Mouse (Mus musculus): ENCODE data around the gene Gm5737. TPM values are rescaled to one million over a fixed set of nuclear protein-coding genes. Genes with fewer than 3 reads are reported as not detected.

The Gm5737 gene
- polyA plus RNA-seq, 1 experiment from 2014 or later = not detected

GRCm38 (mm10) chr7:120838436-120839160 lies 26.4 kb downstream of the Gm5737 start:
- H3K27ac ChIP-seq (ENCODE audit: low read length) = no peak overlapping the region
- no peaks in the 10 kb centered on the region for H3K36me3 ChIP-seq (ENCODE audit: insufficient read depth, low read length)
- H3K4me1 ChIP-seq (ENCODE audit: insufficient read depth, low read depth, low read length) = no peaks in the 10 kb centered on the region
- TF ChIP-seq CTCF (IDR thresholded peaks at IDR 0.05) (no peak), EP300 (IDR thresholded peaks at IDR 0.05) (no peak)
- H3K4me3 ChIP-seq (ENCODE audit: low read depth, low read length) = no peak overlapping the region
- H3K4me2 ChIP-seq (replicated peaks; ENCODE audit: low read depth, low read length) = no peak overlapping the region
- ATAC-seq (no peak), DNase-seq (ENCODE audit: low spot score) (no peak)
- no peaks in the 10 kb centered on the region for H3K9me3 ChIP-seq (ENCODE audit: low read length)
- H3K9ac ChIP-seq (replicated peaks; ENCODE audit: low read depth) = no peak overlapping the region
- no peaks in the 10 kb centered on the region for H3K27me3 ChIP-seq (replicated peaks; ENCODE audit: insufficient read depth, low read length)
- WGBS = 63% methylated on average over 5 of the region's 5 CpGs

GRCm38 (mm10) chr7:120839786-120840185 lies 27.6 kb downstream of the Gm5737 start:
- Histone ChIP-seq H3K9ac (replicated peaks; ENCODE audit: low read depth) (no peak overlapping the region), H3K4me1 (ENCODE audit: insufficient read depth, low read depth, low read length) (peaks cover 6% of the 10 kb centered on the region; the same call in 1 of the 2 replicates), H3K36me3 (ENCODE audit: insufficient read depth, low read length) (no peaks in the 10 kb centered on the region), H3K27me3 (replicated peaks; ENCODE audit: insufficient read depth, low read length) (no peaks in the 10 kb centered on the region), H3K4me3 (ENCODE audit: low read depth, low read length) (no peak overlapping the region), H3K4me2 (replicated peaks; ENCODE audit: low read depth, low read length) (no peak overlapping the region), H3K27ac (ENCODE audit: low read length) (no peak overlapping the region), H3K9me3 (ENCODE audit: low read length) (no peaks in the 10 kb centered on the region)
- 78% methylated on average over 2 of the region's 2 CpGs for whole genome bisulfite sequencing
- TF ChIP-seq EP300 (IDR thresholded peaks at IDR 0.05) (no peak), CTCF (IDR thresholded peaks at IDR 0.05) (no peak)
- no peak for DNase-seq (ENCODE audit: low spot score)
- no peak for ATAC-seq

GRCm38 (mm10) chr7:120842345-120843036 lies 30.3 kb downstream of the Gm5737 start, which contains the start of gene Eef2k:
Eef2k (plus strand) TSS chr7:120842831.
- Histone ChIP-seq H3K4me3 (ENCODE audit: low read depth, low read length) (peak within 1 kb of the TSS; percentile 65), H3K9ac (replicated peaks; ENCODE audit: low read depth) (peak within 1 kb of the TSS; percentile 65), H3K27me3 (replicated peaks; ENCODE audit: insufficient read depth, low read length) (no peaks in the 10 kb centered on the region), H3K36me3 (ENCODE audit: insufficient read depth, low read length) (no peaks in the 10 kb centered on the region), H3K4me2 (replicated peaks; ENCODE audit: low read depth, low read length) (peak within 1 kb of the TSS; percentile 97), H3K27ac (ENCODE audit: low read length) (peak within 1 kb of the TSS; percentile 90), H3K9me3 (ENCODE audit: low read length) (no peaks in the 10 kb centered on the region), H3K4me1 (ENCODE audit: insufficient read depth, low read depth, low read length) (peaks cover 13% of the 10 kb centered on the region; the same call in 1 of the 2 replicates)
- DNase-seq (ENCODE audit: low spot score) (peak; percentile 91), ATAC-seq (peak; percentile 95)
- WGBS = 3% methylated on average over 33 of the region's 35 CpGs
- peak; percentile 50 for TF ChIP-seq CTCF (IDR thresholded peaks at IDR 0.05)
- TF ChIP-seq EP300 (IDR thresholded peaks at IDR 0.05) = no peak

- WGBS = 0% methylated on average over 40 of the region's 40 CpGs
- Histone ChIP-seq H3K4me2 (replicated peaks; ENCODE audit: low read depth, low read length) (peak overlapping the region; percentile 97), H3K36me3 (ENCODE audit: insufficient read depth, low read length) (no peaks in the 10 kb centered on the region), H3K27ac (ENCODE audit: low read length) (peak overlapping the region; percentile 90), H3K9me3 (ENCODE audit: low read length) (no peaks in the 10 kb centered on the region), H3K4me1 (ENCODE audit: insufficient read depth, low read depth, low read length) (peaks cover 13% of the 10 kb centered on the region; the same call in 1 of the 2 replicates), H3K9ac (replicated peaks; ENCODE audit: low read depth) (peak overlapping the region; percentile 65), H3K4me3 (ENCODE audit: low read depth, low read length) (peak overlapping the region; percentile 65), H3K27me3 (replicated peaks; ENCODE audit: insufficient read depth, low read length) (no peaks in the 10 kb centered on the region)
- no peak for TF ChIP-seq EP300 (IDR thresholded peaks at IDR 0.05)
- TF ChIP-seq CTCF (IDR thresholded peaks at IDR 0.05) = no peak
- DNase-seq (ENCODE audit: low spot score) = peak; percentile 90
- peak; percentile 77 for ATAC-seq
Measured at GRCm38 (mm10) chr7:120843037-120843621, 31.0 kb downstream of the Gm5737 start.

- H3K27ac ChIP-seq (ENCODE audit: low read length) = 0 out of 2 replicates have a peak overlapping the region, but pooled peaks have one; percentile 90
- peak overlapping the region; percentile 65 for H3K4me3 ChIP-seq (ENCODE audit: low read depth, low read length)
- no peak for DNase-seq (ENCODE audit: low spot score)
- H3K36me3 ChIP-seq (ENCODE audit: insufficient read depth, low read length) = no peaks in the 10 kb centered on the region
- TF ChIP-seq CTCF (IDR thresholded peaks at IDR 0.05) = no peak
- no peak for TF ChIP-seq EP300 (IDR thresholded peaks at IDR 0.05)
- 3% methylated on average over 16 of the region's 16 CpGs for WGBS
- ATAC-seq = no peak; the same call in 1 of the 2 replicates
- peaks cover 13% of the 10 kb centered on the region; the same call in 1 of the 2 replicates for H3K4me1 ChIP-seq (ENCODE audit: insufficient read depth, low read depth, low read length)
- H3K9me3 ChIP-seq (ENCODE audit: low read length) = no peaks in the 10 kb centered on the region
- peak overlapping the region; percentile 97 for H3K4me2 ChIP-seq (replicated peaks; ENCODE audit: low read depth, low read length)
- H3K27me3 ChIP-seq (replicated peaks; ENCODE audit: insufficient read depth, low read length) = no peaks in the 10 kb centered on the region
- peak overlapping the region; percentile 65 for H3K9ac ChIP-seq (replicated peaks; ENCODE audit: low read depth)
Measured at GRCm38 (mm10) chr7:120843852-120844435, 31.8 kb downstream of the Gm5737 start.

Data from lung, postnatal 0 days (tissue).